Mouse (Mus musculus): ENCODE data around the gene Atp2b4.

The Atp2b4 gene

DNA sequence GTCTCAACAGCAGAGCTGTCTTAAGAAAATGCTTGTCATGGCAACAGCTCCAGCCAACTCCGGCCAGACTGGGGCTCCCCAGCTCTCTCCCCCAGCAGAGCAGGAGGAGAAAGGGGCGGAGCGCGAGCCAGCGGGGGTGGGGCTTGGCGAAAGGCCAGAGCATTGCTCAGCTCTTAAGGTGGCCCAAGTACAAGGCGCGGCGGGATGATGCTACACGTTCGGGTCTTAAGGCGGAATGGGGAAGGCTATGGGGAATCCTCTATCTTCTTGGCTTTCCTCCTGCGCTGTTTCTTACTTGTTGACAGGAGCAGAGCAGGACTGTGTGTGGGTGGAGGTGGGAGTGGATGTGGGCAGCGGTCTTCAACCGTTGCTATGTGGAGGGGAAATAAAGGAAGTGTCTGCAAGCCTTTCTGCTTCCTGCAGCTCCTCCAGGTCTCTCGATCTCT is at the start of gene Atp2b4:
Gene Atp2b4 (minus strand): TSS at position 94 of the 446 bp plus-strand sequence.
- DNase-seq = peak; percentile 92

GRCm38 (mm10) chr1:133844734-133845133 is 43.9 kb upstream of the Atp2b4 start:
- no peak for DNase-seq

DNA sequence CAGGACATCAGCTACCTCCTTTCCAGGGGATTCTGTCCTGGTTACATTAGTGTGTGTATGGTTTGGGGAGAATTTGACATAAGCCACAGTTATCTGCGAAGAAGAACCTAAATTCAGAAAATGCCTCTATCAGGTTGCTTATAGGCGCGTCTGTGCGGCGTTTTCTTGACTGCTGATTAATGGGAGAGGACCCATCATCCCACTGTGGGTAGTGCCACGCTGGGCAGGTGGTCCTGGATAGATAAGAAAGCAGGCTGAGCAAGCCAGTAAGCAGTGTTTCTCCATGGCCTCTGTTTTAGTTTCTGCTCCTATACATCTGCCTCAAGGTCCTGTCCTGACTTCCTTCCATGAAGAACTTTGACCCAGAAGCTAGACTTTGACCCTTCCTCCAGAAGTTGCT is 43.1 kb upstream of the Atp2b4 start:
- no peak for DNase-seq

DNA sequence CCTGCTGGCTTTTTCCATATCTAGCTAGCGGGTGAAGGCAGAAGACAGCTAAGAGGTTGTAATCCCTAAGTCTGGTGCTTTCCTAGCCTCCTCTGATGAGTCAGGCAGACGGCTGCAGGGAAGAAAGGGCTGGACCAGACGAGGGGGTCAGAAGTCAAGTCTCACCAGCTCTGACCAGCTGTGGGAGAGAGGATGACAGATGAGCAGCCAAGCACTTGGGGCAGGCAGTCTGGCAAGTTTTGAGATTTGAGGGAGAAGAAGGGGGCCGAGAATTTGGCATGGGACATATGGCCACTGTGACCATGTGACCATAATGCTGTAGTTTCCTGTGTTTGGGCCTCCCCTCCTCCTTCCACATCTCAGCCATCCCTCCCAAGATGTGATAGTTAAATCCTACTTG is 42.5 kb upstream of the Atp2b4 start:
- DNase-seq = no peak

DNA sequence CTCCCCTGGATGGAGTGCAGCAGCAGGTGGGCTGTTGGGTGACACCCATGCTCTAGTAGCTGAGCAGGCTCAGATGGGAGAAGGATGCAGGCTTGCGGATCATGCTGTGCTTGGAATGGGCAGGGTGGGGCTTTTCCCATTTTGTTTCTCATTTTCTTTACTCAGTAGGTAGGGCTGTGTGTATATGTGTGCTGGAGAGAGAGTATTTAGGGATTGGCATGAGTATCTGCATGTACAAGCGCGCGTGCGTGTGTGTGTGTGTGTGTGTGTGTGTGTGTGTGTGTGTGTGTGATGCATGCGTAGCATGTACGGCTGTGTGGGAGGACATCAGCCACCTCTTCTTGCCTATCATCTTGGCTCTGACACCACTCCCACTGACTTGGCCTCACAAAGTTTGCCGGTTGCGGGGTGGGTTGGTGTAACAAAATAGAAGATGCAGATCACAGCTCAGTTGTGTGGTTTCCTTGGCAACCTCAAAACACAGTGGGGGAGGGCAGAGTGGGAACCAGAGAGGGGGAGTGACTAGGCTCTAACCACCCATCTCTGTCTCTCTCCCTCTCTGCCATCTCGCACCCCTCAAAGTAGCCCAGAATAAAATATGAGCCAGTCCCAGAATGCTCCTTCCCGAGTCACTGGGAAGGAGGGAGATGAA is 41.4 kb upstream of the Atp2b4 start:
- peak; percentile 21 for DNase-seq

DNA sequence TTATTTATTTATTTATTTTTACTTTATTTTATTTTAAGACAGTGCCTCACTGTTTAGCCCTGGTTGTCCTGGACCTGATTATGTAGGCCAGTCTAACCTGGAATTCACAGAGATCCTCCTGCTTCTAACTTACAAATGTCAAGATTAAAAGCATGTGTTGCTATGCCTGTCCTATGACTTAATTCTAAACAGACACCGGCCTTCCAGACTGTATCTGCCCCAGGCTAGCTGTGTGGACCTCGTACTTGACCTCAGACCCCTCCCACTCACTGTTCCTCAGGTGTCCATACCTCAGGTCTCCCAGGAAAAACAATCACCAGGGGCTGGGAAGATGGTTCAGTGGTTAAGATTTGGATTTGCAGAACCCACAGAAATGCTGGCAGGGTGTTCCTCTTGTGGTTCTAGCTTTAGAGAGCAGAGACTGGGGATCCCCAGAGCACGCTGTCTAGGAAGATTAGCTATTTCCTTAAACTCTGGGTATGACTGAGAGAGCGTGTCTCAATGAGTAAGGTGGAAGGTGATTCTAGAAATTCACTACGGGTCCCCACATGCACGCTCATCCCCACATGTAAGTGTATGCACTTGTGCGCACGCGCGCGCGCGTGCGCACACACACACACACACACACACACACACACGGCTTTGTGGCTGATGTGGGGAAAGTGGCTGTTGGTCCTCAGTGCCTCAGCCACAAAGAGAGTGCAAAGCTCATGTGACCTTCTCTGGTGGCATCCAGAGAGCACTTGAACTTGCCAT is 40.5 kb upstream of the Atp2b4 start:
- DNase-seq = no peak

- no peak for DNase-seq
These were observed 39.7 kb upstream of the Atp2b4 start for GRCm38 (mm10) chr1:133840530-133840929.

GRCm38 (mm10) chr1:133834309-133834708 is 33.5 kb upstream of the Atp2b4 start:
- DNase-seq = no peak

DNA sequence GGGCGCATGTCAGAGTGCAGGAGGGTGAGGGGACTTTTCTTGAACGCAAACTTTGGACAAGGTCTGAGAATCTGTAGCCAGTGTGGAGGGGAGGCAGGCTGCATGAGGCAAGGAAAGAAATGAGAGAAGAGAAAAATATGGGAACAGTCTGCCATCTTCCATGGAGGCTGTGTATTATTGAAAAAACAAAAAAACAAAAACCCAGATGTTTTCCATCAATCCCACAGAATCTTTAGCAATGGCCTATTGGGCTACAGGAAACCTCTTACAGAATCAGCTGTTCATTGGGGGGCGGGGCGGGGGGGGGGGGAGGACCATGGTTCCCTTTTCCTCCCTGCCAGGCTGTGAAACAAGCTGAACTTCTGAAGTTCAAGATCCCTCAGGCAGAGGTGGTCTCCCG is 31.9 kb upstream of the Atp2b4 start:
- no peak for DNase-seq

- DNase-seq = no peak
These were observed 25.4 kb upstream of the Atp2b4 start for GRCm38 (mm10) chr1:133826193-133826592.

DNA sequence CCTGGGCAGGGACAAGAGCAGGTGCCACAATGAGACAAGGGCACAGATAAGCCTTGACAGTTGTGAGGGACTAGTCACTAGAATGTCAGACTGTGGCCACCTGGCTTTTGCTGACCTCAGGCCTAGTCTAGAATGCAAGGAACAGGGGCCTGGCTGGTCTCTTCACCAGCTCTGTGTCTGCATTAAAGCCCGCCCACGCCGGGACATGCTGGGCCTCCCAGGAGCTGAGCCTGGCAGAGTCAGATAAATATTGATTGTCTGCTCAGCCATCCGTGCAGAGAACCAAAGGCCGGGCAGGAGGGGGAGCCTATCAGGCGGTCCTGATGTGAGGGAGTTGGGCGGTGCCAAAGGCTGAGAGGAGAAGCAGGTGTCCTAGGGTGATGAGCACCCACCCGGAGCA is 24.7 kb upstream of the Atp2b4 start:
- DNase-seq = no peak

GRCm38 (mm10) chr1:133825140-133825539 is 24.3 kb upstream of the Atp2b4 start:
- no peak for DNase-seq

DNA sequence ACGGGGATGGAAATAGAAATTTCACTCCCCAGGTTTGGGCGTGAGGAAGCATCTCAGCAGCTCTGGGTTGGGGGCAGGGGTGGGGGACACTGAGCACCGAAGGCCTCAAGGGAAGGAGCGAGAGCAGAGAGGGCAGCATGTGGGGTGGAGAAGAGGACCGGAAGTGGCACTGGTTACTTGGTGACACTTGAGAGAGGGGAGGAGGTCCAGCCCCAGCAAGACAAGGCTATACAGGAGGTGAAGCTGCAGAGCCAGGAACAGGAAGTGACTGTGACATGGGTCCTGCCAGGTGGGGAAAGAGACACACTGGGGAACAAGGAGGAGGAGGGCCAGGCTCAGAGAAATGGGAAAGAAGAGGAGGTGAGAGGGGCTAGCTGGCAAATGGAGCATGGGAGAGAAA is 20.3 kb upstream of the Atp2b4 start:
- peak; percentile 38 for DNase-seq

- DNase-seq = no peak
These were observed 19.3 kb upstream of the Atp2b4 start for GRCm38 (mm10) chr1:133820100-133820499.

DNA sequence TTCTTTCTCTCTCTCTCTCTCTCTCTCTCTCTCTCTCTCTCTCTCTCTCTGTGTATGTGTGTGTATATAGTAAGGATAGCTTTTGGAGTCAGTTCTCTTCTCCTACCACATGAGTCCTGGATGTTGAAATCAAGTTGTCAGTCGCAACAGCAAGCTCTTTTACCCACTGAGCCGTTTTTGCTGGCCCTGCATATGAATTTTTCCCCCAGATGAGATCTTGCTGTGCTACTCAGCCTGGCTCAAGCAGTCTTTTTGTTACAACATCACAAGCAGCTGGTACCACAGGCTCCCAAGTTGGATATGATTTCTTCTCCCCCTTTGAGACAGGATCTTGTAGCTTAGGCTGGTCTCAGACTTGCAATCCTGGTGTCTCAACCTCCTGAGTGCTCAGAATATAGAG is 17.7 kb upstream of the Atp2b4 start:
- DNase-seq = no peak

DNA sequence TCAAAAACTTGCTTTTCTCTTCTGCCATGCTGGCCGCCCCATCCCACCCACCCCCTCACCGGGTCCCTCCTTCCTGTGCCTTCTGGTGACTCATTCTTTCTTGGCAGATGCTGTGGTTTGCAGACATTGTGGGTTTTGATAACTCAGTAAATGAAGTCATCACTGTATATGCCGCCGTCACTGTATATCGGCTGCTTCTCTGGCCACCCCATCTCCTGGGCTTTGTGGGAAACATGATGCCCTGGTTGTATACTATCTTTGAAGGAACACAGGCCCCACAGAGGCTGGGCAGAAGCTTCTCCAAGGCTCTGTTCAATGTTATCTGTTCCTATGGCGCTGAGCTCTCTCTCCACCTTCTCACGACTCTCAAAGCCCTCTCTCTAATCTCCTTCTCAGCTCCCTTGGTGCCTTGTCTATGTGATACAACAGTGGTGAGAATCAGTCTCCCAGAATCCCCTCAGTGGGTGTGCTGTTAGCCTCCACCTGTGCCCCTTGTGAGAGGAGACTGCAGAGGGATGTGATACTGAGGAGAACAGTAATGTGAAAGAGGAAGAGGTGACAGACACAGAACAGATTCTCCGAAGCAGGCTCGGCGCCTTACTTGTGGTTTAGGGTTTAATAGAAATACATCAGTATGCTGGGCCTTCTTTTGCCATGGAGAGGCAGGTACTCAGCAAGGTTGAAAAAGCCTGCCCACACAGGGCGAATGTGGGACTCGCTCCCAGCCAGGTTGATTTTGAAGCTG is 15.1 kb upstream of the Atp2b4 start:
- DNase-seq = no peak

DNA sequence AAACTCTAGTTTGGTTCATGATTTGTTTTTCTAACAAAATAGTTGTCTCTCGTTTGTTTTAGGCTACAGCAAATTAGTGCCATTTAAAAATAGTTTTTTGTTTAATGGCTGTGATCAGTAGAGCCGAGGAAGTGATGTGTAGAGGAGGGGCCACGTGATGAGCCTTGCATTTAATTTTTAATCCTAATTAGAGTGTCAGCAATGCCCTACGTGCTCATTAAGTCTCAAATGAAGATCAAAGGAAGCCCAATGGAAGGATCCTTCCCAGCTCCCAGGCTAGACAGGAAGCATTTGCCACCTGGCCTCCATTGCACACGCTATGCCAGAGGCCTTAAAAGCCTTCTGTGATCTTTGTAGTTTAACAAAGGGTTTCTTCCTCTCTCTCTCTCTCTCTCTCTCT is 8.5 kb upstream of the Atp2b4 start:
- no peak for DNase-seq

GRCm38 (mm10) chr1:133808020-133808419 is 7.2 kb upstream of the Atp2b4 start:
- no peak for DNase-seq

- peak; percentile 35 for DNase-seq
These were observed 902 bp upstream of the Atp2b4 start for GRCm38 (mm10) chr1:133801743-133802142.

DNA sequence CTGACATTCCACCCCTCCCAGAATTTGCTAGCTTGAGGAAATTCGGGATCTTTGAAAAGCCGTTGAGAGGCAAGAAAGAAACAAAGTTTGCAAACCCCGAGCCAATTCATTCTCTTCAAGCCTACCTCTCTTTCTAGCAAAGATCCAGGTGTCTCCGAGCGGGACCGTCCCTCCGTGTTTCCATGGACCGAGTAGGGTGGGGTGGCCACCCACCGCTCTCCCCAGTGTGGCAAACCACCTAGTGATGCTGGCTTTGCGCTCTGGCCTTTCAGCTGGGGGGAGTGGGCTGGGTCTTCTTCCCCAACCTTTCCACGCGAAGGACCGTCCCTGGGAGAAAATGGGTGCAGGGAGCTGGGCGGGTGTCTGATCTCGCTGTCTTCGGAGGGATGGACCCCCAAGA is 329 bp downstream of the Atp2b4 start:
- no peak for DNase-seq

DNA sequence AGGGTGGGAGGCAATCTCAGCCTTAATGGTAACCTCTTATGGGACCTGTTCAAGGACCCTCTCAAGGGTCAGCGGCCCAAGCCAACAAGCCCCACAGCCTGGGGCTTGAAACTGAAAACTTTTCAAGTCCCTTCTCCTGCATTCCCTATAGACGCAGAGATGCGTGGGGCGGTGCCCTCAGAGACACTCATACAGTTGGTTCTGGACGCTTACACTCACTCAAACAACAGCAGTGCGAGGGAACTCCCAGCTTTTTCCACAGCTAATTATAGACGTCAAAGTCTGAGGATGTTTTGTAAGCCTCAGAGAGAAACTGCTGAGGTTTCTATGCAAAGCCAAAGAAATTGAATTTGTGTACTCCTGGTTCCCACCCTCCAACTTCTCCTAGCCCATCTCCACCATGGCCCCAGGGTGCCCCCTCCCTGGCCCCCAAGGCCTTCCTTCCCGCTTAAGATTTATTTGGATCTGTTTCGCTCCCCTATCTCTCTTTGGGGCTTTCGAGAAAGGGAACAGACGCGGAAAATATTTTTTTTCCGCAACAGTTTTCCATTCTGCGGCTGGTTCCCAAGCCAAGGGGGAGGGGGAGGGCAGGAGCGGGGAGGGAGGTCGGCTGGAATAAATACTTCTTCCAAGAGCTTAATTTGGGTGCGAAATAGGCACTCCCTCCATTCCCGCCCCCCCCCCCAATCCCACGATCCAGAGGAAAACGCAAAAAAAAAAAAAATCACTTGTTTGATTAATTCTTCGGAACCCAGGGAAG is 975 bp downstream of the Atp2b4 start:
- DNase-seq = no peak

GRCm38 (mm10) chr1:133798821-133799415 is 1.9 kb downstream of the Atp2b4 start:
- no peak for DNase-seq

Measured in thymus, postnatal 4 days (tissue).